Mouse (Mus musculus) heart, adult 18-20 months (tissue): ENCODE measurements around the gene Ninj2. TPM values are rescaled to one million over a fixed set of nuclear protein-coding genes. Genes with fewer than 3 reads are reported as not detected.
"Not testable (repeated sequence)": the region's sequence is repeated elsewhere in the genome, so short reads cannot be mapped to it uniquely, and the experiment has no call there.

Experiments
- DNase-seq, 2 experiments: peaks; one replicate each; pipeline ENCODE4 v3.0.0; 2021 to 2022; ENCODE audit warnings: mixed read lengths in 1 of 2
- long read RNA-seq, 2 experiments: library from polyadenylated mRNA; stranded (forward); transcript quantifications; one replicate each; pipeline ENCODE4 v2.0.0; 2021
- total RNA-seq, 2 experiments: library from RNA; stranded (reverse); gene quantifications; 2 replicates each; pipeline ENCODE4 v1.2.3; 2021

The Ninj2 gene
- not detected for total RNA-seq
- long read RNA-seq, experiment 1 = 0 reads
- long read RNA-seq, experiment 2 = 0 reads

DNA sequence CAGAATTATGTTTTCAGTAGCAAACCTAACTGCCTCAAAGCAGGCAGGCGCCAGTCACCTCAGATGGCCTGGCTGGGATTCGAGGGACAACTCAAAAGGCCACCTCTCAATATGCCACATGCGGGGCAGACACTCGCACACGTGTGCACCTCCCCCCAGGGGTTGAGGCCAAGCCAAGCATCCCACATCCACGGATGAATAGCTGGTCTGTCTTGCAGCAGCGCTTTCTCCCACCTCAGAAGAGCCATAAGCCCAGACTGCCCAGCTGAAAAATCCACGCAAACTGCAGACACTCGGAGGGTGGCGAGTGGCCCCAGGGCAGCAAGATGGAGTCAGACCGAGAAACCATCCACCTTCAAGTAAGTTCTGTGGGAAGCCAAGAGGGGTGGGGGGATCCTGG lies at the start of gene Ninj2:
Gene Ninj2 (plus strand): TSS at position 251 of the 400 bp plus-strand sequence.
- no peak for DNase-seq

DNA sequence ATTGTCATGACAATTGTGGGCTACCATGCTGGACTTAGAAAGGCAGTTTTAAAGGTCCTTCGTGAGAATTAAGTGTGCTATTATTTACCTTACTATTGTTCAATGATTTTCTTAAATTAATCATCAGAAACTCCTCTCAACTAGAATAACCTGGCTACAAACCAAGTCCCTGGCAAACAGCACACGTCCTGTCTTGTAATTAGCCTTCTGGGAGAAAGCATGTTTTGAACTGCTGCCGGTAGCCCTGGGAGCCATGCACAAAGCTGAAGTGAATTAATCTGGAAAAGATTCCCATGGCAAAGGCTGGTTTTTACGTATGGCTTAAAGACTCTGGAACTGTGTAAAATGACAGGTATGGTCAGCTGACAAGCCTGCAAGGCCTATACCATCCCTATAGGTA lies 47.7 kb upstream of the Ninj2 start:
- peak in 1 of 2 experiments; percentile 41 for DNase-seq

DNA sequence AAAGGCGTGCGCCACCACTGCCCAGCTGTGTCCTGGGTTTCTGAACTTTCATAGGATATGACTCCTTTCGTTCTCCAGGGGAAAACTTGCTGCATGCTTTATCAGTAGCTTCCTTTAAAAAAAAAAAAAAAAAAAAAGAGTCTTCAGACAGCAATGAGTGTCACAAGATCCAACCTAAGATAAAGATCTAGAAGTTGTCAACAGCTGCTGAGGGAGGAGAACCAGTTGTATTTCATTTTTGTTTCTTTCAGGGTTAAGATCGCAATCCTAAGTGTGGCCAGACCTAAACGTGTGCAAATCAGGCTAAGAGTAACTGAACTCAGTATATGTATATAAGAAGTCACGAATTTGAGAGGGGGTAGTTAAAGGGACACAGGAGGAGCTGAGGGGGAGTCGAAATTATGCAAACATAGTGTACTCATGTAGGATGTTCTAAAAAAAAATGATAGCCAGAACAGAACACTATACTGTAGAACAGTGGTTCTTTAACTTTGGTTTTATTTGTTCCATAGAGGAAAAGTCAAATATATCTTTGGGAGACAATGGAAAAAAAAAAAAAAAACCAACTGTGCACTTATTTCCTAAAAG lies 45.4 kb upstream of the Ninj2 start:
- DNase-seq = no peak

DNA sequence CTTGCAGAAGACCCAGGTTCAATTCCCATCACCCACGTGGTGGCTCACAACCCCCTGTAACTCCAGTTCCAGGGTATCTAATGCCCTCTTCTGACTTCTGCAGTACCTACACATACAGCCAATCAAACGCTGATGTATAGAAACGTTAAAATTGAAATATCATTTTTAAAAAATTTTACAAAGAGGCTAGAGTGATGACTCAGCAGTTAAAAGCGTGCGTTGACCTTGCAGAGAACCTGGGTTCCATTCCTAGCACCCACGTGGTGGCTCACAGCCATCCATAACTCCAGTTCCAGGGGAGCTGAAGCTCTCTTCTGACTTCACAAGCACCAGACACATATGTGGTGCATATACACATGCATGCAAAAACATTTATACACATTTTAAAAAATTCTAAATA lies 38.7 kb upstream of the Ninj2 start:
- no peak for DNase-seq

DNA sequence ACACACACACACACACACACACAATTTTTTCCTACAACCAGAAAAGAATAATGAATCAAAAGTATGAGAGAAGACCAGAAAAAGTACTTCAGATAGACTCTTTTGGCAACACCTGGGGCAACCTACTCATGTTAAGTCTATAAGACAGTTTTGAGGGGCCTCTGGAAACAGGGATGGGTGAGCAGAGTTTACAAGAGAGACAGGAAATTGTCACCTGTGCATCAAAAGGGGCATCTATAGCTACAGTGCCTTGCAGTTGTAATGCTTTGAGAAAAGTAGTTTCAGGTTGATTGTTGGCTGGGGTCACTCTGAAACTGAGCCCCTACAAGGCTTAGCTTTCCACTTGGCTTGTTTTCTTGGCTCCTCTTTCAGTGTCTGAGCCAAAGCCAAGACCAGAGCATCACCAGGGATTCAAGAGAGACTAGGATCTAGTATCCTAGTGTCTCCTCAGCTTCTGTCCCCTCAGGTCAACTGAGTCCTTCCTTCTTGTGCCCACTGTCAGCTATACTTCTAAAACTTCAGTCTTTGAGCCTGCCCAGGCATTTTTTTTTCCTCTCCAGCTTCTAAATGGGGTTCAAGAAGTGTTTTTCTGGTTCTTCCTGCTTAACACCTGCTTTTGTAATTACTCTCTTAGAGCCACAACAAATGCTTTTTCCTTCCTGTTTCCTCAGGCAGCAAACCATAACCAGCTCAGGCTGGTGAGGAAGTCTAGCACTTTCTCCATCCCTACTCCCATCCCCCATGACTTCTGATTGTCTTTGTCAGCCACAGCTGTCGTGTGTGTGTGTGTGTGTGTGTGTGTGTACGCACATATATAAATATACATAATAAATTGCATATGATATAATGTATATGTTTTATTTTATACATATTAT lies 37.2 kb upstream of the Ninj2 start:
- peak; percentile 32 to 59 for DNase-seq

DNA sequence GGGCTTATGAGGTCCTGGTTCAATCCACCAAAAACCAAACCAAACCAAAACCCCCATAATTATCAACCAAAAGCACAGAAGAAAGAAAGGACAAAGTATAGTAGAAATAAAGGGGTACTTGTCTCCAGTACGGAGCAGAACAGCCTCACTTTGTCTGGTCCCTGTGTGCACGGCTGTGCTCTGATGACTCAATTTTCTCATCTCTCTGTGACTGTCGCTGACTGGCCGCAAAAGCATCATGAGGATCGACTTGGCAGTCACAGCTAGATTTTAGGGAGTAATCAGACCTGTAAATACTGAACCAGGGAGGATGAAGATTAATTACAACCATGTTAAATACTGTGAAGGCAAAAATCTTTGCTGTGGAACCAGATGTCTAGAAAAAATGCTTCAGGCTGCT lies 30.2 kb upstream of the Ninj2 start:
- no peak for DNase-seq

DNA sequence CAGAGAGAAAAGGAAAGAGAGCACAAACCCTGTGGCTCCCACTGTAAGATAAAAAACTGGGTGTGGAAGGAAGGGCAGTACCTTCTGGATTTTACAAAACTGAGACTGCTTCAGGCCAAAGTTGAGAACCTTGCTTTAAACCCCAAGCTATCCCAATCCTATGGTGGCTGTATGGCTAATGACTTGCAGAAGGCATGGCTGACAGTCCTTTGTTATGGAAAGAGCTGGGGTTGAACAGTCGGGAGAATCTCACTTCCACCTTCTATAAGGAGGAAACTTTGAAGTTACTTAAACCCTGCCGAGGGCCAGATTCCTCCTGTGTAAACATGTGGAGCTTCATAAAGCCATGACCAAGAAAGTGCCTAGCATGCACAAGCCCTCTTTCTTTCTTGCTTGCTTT lies 28.5 kb upstream of the Ninj2 start:
- DNase-seq = no peak

DNA sequence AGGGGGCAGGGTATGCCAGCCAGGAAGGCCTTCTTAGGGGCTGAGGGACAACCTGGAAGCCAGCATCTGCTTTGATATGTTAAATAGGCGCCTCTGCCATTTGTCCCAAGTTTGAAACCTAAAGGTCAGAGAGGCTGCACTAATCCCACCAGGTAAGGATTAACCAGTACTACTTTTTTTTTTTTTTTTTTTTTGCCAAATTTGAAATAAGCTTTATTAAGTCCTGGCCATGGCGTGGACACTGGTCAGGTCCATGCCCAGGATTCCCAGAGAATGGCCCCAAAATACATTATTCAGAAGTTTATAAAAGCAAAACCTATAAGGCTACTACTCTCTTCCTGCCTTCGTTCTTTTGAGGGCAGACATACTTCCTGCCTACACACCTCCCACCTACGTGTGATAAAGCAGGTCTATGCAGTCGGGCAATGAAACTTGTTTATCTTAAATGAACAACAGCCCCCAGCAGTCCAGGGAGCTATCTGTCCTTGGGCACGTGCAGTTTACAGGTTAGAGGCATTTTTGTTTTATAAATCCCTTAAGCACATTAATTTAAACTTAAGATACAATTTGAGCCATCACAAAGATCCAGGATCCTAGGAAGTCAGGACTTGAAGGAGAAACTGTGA lies 27.5 kb upstream of the Ninj2 start:
- no peak for DNase-seq

DNA sequence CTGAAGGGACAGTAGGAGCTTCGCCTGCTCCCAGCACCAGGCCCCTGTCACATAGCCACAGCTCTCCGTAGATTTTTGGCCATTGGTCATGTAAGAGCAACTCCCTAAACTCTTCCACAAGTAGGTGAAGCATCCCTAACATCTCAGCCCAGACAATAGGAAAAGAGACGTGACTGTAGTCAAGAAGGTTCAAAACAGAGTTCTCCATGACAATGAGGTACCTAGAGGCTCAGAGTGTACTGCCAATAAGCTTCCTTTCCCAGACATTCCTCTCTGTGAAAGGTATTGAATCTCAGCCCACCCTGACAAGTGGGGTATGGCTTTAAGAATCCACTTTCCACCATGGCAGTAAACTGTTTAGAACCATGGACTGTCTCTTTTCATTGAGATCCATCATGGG lies 23.6 kb upstream of the Ninj2 start:
- DNase-seq = no peak

DNA sequence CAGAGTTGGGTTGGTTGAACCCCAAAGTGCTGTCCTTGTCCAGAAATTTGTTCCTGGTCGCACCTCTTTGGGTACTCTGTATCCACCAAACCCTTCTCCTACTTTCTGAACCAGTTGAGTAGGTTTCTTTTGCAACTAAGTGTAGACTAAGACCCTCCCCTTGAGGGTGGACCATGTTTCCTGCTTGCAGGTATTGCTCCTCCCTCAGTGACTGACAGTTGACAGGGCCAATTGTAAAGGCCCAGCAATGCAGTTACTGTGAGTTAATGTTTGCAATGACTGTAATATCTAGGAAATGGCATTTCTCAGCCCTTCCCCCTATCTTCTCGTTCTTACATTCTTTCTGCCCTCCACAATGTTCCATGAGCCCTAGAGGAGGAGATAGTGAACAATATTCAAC lies 20.5 kb upstream of the Ninj2 start:
- DNase-seq = no peak

DNA sequence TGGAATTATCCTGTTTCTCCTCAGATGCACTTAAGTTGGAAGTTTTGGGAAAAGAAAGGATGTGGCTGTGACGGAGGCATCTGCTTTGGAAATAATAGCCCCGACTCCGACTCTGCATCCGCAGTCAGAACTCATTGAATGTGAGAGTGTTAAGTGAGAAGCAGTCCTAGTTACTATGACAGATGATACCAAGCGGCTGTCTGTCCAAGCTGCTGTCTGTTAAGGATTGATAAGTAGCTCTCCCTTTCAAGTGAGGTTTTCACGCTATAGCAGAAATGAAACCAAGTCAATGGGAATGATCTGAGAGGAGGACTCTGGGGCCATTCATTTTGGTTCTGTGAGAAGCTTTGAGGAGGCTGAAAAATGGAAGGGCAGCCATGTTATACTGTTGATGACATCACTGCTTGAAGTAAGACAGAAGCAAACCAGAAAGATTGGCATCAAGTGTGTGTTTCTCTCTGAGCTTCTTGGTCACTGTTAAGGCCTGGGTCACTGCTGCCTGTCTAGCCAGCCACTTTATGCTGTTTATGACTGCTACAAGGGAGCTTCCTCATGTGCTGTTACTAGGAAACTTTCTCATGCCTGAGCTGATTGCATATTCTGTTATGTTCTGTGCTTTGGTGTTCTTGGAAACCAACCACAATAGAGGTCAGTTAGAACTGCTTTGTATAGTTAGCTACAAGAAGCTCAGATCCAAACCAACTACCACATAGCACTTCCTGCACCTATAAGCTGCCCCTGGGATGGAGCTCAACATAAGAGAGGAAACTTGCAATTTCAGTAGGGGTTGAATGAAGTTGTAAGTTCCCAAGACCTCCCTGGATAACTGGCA lies 16.3 kb upstream of the Ninj2 start:
- no peak for DNase-seq

DNA sequence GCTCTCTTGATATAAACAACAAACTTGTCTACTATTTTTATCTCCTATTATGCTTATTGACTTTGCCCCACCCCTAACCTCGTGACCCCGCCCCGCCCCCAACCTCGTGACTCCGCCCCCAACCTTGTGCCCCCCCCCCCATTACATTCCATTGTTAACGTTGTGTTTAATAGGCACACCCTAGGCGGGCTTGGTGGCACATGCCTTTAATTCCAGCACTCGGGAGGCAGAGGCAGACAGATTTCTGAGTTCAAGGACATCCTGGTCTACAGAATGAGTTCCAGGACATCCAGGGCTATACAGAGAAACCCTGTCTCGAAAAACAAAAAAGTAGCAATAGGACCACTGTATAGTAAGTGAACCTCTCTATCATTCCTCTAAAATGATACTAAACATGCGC lies 13.6 kb upstream of the Ninj2 start:
- DNase-seq = no peak

DNA sequence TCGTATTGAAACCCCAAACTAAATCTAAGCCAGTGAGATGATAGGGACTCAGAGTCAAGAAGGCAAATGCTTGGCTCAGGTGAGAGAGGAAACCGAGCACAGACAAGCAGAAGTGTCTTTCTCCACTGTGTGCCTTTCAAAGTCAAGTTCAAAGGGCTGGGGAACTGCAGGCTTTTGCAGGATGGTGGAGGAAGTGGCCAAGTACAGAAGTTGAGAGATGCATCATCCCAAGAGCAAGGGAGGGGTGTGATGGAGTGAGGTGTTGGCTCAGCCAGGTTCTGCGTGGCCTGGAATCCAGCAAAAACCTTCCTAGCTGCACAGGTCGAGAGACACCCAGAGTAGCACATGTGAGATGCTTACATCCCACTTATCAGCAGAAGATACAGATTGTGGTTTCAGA lies 11.6 kb upstream of the Ninj2 start:
- no peak for DNase-seq

DNA sequence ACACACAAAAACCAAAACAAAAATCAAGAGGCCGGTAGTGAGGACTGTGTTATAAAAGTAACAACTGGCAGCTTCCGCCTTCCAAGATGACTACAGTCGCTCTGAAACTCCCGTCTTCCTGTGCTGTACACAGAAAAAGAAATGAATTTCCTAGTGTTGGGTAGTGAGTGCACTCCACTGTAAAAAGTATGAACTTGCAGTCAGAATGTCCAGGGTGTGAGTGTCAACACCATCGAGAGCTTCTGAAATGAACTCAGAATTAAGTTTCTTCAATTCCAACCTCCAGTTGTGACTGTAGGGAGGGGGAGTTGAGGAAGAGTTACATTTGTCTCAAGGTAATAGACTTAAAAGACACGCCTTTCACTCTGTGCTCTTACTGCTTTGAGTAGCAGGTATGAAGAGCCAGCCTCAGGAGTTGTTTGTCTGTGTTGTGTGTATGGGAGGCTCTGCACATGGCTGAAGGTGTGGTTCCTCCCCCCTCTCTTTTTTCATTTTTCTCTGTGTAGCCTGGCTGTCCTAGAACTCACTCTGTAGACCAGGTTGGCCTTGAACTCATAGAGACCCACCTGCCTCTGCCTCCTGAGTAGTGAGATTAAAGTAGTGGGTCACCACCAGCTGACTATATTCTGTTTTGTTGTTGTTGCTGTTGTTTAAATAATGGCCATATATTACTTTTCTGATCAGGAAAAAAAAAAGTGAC lies 10.7 kb upstream of the Ninj2 start:
- DNase-seq = no peak

DNA sequence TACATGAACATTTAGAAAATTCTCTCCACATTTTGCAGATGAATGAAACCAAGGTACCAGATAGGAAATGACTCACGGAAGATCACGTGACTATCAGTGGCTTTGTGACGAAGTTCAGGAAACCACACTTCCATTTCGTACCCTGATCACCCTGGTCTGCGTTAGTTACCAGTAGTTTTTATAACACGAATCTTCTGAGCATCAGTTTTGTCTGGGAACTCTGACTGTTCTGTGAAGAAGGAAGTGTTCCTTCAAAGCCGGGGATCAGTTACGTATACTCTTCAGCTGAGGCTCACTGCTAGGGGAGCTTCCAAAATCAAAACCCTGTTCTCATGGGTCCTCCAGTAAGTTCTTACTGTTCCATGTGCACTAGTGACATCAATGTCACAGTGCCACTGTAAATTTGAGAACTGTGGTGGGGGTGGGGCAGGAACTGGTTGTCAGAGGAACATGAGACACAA lies 10.2 kb upstream of the Ninj2 start:
- no peak for DNase-seq

DNA sequence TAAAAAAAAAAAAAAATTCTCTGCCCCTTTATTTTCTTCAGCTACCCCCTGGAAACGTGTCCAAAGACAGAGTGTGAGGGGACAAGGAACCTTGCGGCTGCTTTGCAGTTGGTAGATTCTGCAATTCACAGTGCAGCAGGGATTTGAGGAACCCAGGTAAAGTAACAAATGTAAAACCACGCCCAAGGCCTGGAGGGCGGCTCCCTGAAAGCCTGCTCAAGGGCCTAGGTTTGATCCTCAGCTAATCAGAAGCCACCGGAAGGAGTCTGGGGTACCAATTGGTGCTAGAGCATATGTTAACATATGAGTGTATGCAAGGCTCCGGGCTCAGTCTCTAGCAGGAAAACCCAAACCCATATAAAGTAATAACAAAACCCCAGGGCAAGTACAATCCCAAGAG lies 9.7 kb upstream of the Ninj2 start:
- DNase-seq = no peak

DNA sequence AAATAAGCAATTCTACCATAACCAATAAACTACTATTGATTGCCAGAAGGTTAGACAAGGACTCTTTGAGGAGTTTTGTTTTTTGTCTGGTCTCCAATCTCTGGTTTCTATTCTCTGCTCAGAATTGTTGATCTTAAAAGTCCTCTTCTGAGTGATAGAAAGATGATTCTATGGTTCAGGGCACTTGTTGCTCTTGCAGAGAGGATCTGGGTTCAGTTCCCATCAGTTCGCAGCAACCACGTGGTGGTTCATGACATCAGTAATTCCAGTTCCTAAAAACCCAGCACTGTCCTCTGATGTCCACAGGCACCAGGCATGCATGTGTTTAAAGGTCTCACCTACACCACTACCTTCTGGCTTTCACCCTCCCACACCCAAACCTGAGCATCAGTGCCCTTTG lies 8.2 kb upstream of the Ninj2 start:
- no peak for DNase-seq

DNA sequence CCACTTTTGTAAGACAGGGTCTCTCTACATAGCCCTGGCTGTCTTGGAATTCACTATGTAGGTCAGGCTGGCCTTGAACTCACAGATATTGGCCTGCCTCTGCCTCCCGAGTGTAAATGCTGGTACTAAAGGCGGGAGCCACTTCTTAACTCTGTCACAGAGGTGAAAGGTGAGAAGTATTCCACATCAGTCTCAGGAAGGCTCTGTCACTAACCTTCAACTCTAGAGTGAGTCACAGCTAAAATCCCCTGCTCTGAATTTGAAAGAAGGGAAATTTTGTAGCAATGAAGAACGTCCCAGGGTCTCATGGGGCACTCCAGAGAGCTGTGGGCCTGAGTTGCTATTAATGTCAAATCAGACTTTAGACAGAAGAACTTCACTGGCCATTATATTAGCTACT lies 7.3 kb upstream of the Ninj2 start:
- DNase-seq = no peak

DNA sequence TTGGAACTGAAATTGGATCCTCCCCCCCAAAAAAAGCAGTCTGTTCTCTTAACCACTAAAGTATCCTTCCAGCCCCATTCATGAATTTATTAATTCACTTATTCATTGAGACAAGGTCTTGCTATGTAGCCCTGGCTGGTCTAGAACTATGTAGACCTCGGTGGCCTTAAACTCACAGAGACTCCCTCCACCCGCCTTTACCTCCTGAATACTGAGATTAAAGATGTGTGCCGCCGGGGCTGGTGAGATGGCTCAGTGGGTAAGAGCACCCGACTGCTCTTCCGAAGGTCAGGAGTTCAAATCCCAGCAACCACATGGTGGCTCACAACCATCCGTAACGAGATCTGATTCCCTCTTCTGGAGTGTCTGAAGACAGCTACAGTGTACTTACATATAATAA lies 6.1 kb upstream of the Ninj2 start:
- not testable (repeated sequence) for DNase-seq

DNA sequence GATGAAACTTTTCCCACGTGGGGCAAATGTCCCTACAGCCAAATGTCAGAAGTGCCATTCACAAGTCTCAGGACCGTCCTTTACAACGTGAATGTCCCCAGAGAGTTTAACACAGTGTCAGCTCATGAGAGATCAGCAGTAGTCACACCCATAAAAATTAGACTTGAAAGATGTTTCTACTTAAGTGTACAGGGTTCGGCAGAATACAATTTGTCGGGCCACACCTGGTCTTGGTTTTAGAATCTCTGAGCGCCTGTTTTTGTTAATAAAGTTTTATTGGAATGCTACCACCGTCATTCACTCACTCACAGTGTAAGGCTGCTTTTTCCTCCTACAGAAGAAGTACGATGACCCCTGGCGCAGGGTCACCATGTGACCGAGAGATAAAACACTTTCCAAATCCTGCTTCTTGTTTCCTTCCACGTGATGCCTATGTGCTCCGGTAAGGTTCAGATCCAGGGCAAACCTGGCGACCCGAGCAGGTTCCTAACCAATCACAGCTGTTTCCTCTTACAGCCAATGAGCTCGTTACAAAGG lies 2.4 kb upstream of the Ninj2 start:
- peak; percentile 49 to 69 for DNase-seq

DNA sequence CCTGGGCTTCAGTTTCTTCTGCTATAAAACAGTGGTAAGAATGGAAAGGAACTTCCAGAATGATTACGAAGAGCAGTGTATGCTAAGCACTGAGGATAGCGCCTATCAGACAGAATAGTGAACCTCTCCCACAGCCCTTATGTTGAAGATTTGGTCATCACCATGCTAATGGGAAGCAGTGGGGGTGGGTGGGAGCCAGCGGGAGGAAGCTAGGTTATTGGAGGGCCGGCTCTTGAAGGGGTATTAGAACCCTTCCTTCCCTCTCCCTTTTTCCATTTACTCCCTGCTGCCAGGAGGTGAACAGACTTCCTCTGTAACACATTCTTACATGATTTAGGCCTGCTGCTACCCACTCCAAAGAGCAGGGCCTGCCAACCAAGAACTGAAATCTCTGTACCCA lies 1.2 kb upstream of the Ninj2 start:
- no peak for DNase-seq
